Mouse (Mus musculus): ENCODE data around the gene Cntrob. TPM values are rescaled to one million over a fixed set of nuclear protein-coding genes. Genes with fewer than 3 reads are reported as not detected.
"Not testable (repeated sequence)": the region's sequence is repeated elsewhere in the genome, so short reads cannot be mapped to it uniquely, and the experiment has no call there.

Gene Cntrob
- total RNA-seq, 2 experiments from 2014 or later: 13.4 to 16.1 TPM

DNA sequence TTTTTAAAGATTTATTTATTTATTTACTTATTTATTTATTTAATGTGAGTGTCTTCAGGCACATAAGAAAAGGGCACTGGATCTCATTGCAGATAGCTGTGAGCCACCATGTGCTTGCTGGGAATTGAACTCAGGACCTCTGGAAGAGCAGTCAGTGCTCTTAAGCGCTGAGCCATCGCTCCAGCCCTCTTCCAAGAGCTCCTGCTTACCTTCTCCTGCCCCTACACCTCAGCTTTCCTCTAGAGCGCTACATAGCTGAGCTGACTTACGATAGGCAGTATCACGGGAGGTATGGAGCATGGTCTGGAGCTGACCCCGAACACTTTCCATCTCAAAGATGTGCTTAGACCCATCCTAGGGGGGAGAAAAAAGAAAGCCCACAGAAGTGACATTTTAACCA is 2.0 kb downstream of the Cntrob start:
- intact Hi-C loops (cut with DNase I): loop anchor here (5.0 kb wide), 1 partner anchor 54 kb away; no protein-coding TSS in a partner anchor
- DNase-seq (ENCODE audit: low spot score in 2 of 2): no peak

DNA sequence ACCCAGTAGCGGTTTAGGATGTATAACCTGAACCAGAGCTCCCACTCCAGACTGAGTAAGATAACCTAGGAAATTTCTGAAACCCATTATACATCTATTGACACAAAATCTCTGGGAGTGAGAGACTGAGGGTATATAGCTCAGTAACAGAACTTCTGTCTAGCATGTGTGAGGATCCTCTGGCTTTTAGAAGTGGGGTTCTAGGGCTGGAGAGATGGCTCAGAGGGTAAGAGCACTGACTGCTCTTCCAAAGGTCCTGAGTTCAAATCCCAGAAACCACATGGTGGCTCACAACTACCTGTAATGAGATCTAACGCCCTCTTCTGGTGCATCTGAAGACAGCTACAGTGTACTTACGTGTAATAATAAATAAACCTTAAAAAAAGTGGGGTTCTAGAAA is 5.6 kb downstream of the Cntrob start:
- intact Hi-C loops (cut with DNase I); DNase-seq (ENCODE audit: low spot score in 2 of 2): not testable (repeated sequence)

DNA sequence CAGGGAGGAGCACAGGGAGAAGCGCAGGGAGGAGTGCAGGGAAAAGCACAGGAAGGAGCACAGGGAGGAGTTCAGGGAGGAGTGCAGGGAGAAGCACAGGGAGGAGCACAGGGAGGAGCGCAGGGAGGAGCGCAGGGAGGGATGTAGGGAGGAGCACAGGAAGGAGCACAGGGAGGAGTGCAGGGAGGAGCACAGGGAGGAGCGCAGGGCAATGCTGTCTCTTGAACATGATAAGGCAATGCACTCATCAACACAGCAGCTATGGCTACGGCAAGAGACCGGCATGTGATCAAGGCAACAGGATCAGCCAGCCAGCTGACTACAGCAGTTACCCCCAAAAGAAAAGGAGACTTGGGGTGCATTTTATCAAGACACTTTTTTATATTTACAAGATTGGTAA is 7.2 kb downstream of the Cntrob start:
- intact Hi-C loops (cut with DNase I): no loop called here
- no peak for DNase-seq (ENCODE audit: low spot score in 2 of 2)

DNA sequence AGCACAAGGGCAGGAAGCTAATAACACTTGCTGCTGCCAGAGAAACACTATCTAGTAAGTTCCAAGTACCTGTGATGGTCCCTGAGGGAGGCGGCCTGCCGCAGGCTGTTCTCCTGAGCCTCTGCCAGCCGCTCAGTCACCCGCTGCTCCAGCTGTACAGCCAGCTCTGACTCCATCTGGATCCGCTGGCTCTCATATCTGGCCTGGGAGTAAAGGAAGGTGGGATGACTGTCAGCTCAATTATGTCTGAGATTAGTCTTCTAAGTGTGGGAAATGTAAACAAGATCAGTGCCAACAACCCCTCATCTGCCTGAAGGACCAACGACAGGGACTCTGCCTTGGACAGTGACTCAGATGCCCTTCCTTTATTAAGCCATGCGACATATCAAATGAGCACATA is 12.3 kb downstream of the Cntrob start:
- intact Hi-C loops (cut with DNase I): no loop called here
- no peak for DNase-seq (ENCODE audit: low spot score in 2 of 2)

DNA sequence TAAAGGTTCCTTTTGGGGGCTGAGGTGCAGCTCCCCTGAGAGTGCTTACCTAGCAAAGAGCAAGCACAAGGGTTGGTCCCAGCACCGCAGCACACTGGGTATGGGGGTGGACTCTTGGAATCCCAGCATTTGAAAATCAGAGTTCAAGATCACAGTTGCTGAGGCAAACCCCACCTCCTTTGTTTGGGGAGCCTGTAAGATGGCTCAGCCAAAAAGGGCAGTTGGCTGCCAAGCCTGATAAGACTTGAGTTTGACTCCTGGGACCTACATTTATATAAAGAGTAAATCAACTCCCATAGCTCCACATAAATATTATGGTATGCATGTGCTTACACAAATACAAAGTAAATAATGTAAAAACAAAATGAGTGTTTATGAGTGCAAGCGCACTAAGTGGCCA is 17.5 kb downstream of the Cntrob start:
- intact Hi-C loops (cut with DNase I): no loop called here
- DNase-seq (ENCODE audit: low spot score in 2 of 2): no peak

DNA sequence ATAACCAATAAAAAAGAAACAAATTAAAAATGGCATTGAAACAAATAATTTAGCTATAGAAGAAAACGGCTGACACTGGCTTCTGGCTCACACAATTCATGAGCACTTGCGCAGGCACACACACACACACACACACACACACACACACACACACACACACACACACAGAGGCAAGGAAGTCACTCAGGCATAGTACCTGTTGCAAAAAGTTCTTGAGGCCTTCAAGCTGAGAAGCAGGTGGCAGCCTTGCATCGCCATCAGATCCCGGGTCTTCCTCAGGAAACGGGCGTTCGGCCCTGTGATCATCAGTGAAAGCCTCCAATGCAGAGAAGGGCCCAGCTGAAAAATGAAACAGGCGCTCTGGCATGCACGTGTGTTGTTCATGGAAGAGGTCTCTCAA is 18.3 kb downstream of the Cntrob start:
- no peak for DNase-seq (ENCODE audit: low spot score in 2 of 2)
- intact Hi-C loops (cut with DNase I): no loop called here

DNA sequence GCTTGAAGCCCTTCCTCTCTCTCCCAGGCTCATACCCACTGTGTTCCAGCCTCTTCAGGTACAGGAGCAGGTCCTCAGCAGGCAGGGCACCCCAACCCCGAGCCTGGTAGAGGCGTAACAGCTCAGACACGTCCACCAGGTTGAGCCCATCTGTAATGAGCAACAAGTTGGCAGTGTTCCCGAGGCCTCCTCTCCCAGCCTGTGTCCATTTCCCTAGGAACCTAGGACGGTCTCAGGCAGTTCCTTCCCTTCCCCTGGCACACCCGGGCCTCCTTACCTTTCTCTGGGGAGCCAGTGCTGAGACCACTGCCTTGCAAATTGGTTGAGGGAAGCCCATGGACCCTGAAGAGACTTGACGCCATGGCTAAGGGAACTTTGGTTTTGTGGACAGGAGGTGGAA is 20.8 kb downstream of the Cntrob start:
- DNase-seq (ENCODE audit: low spot score in 2 of 2): no peak
- intact Hi-C loops (cut with DNase I): no loop called here

DNA sequence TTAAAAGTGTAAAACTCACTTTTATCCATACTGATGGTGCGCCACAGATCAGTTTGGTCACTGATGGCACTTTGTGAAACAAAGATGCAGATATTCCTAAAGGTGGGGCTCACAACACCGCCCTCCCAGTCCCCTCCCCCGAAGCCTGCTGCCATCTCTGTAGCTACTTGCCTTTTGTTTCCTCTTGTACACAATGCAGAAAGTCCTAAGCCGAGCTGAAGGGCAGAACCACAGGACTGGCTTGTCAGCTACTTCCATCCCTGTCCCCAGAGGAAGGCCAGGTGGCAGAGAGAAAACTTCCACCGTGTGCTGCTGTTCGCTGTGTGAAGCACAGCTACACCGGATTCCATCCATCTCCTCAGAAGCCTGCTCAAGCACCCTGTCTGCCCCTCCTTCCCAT is 25.3 kb downstream of the Cntrob start:
- intact Hi-C loops (cut with DNase I): no loop called here
- no peak for DNase-seq (ENCODE audit: low spot score in 2 of 2)

DNA sequence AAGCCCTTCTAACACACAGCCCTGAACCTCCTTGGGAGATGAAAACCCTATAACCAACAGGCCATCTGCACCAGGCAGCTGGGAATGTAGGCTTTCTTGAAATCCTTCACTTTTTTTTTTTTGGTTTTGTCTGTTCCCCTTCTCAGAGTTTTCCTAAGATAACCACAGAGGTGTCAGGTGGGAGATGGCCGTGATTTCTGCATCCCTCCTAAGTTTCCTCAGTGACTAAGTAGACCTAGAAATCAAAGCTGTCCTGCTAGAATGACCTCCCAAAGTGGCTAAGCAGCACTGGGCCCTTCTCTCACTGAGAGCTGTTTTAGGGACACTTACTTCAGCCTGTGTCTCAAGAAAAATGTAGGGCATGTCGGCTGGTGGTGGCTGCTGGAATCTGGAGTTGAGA is 25.8 kb downstream of the Cntrob start:
- intact Hi-C loops (cut with DNase I): no loop called here
- no peak for DNase-seq (ENCODE audit: low spot score in 2 of 2)

DNA sequence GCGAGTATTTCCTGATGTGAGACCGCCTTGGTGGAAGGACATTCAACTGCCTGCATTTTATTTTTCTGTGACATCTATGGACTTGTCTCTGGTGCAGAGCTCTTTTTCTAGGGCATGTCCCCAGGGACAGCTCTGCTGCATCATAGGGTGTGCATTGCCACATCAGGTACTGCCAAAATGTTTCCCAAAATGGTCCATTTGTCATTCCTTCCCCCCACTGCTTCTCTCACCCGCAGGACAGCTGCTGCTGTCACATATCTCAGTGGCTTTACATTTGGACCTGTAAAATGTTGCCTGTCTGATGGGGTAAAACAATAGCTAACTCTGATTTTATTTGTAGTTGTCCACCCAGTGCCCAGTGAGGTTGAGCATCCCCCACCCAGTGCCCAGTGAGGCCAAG is 28.3 kb downstream of the Cntrob start:
- intact Hi-C loops (cut with DNase I): no loop called here
- no peak for DNase-seq (ENCODE audit: low spot score in 2 of 2)

DNA sequence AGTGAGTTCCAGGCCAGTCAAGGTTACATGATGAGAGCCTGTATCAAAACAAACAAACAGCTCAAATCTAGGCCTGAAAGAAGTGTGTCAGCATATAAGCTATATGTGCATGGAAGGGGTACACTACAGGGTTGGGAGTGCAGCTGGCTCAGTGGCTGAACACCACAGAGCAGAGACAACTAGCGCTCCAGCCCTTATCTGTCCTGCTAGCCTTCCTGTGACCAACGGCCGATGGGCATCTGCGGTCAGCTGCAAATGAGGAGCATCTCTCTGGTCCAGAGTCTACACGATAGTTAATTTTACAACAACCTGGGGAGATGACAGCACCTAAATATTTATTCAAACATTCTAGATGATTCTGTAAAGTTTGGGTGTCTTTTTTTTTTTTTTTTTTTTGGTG is 32.5 kb downstream of the Cntrob start:
- intact Hi-C loops (cut with DNase I): no loop called here
- DNase-seq (ENCODE audit: low spot score in 2 of 2): no peak

DNA sequence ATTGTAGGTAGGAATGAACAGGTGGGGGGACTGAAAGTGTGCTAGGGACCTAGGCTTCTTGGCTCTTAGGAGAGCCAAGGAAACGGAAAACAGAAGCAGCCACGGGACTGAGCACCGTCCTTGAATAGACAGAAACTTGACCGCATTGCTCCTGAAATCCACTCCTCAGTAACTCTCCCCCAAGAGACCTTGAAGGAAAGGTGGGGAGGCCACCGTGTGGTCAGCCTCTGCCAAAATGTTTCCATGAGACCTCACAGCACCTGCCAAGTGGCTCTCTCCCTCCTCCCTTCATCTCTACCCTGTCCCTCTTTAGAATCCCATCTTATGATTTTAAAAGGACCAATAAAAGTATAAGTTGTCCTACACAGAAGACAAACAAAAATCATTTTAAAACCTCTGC is 46.3 kb downstream of the Cntrob start:
- intact Hi-C loops (cut with DNase I): no loop called here

DNA sequence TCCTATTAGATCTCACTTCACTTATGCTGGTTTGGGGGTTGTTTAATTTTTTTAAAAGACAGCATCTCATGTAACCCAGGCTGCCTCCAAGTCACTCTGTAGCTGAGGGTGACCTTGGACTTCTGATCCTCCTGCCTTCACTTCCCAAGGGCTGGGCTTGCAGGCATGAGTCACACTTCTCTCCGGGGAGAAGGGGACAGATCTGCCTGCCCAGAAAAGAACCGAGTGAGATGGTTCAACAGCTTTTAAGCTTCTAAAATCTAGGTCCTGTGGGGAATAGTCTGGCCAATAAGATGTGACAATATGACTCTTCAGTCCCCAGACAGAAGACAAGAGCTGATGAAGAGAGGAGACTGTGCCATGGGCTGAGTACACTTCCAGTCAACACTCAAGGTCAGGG is 47.5 kb downstream of the Cntrob start:
- DNase-seq (ENCODE audit: low spot score in 2 of 2): no peak

More for the DNA sequence above, 46.3 kb downstream of the Cntrob start:
- no peak for DNase-seq (ENCODE audit: low spot score in 2 of 2)

DNA sequence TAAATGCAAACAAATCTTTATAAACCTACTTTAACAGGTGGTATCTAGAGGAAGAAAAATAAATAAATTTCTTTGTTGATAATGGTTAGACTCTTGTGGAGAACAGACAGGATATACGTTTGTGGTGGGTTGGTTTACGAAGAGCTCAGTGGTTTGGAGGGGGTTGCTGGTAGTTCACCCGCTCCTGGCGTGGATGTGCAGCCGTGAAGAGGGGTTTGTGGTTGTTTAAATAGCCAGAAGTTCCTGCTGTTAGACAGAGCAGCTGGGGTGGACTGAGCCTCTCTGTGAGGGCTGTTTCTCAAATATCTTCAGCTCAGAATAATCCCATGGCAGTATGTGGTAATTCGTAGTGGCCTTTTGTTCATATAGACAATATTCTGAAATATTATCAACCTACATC is 47.9 kb downstream of the Cntrob start:
- DNase-seq (ENCODE audit: low spot score in 2 of 2): no peak
- intact Hi-C loops (cut with DNase I): no loop called here

More for the DNA sequence above, 47.5 kb downstream of the Cntrob start:
- intact Hi-C loops (cut with DNase I): no loop called here

DNA sequence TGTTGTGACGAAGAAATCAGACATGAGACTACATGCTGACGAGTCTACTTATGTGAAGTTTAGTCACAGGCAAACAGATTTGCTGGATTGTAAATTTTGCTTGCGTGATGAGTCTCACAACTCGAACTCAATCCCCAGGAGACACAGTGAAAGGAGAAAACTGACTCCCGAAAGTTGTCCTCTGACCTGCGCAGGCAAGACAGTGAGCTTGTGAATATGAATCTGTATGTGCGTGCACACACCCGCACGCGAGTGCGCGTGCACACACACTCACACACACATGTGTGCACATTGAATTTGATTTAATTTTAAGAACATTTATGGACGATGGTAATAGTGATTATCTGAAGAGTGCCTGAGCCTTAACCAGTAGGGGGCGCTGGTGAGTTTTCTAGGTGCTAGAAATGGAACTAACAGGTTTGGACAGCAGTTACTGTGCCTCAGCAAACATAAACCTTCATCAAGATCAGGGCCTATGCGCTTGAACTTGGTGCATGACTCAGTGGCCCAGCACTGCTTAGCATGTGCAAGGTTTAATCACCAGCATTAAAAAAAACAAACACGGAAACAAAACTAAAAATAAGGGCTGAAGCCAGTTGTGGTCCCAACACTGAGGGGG is 51.3 kb downstream of the Cntrob start:
- DNase-seq (ENCODE audit: low spot score in 2 of 2): peak; percentile 77 to 84
- intact Hi-C loops (cut with DNase I): no loop called here

DNA sequence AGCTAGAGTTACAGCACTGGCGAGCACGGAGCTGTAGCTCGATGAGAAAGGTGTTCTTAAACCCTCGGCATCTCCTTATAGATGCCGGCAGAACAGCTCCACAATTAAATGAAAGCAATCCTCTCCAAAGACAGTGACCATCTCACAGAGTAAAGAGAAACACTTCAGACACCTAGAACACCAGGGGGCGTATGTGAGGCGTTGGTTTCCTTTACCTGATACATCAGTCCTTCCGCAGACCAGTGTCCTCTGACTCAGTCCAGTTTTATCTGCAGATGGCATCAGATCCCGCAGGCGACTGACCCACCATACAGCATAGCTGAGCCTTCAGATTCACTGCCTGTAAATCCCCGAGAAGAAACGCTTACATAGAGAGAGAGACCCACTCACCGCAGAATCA is 54.0 kb downstream of the Cntrob start:
- intact Hi-C loops (cut with DNase I): loop anchor here (2.0 to 5.0 kb wide), 3 partner anchors 53 to 243 kb away; partner anchors contain the start of genes Cntrob and Trappc1

DNA sequence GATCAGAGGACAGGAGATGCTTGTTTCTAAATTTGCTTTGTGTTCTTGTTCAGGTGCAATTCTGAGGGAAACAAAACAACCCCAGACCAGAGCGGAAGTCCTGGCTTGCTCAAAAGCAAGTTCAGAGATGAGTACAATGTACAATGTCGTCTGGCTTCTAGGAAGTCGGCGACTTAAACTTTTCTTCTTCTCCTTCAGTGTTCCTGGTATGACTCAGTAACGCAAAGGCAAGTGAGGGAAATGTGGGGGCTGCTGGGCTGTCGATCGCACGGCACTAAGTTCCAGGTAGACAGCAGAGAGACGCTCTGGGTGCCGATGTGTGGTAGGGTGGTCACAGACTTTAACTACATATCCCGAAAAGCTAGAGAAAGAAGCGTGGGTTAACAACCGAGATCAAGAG is 55.5 kb downstream of the Cntrob start:
- no peak for DNase-seq (ENCODE audit: low spot score in 2 of 2)
- intact Hi-C loops (cut with DNase I): loop anchor here (2.0 to 5.0 kb wide), 3 partner anchors 54 to 244 kb away; partner anchors contain the start of genes Cntrob and Trappc1

More for the DNA sequence above, 54.0 kb downstream of the Cntrob start:
- peak; percentile 60 to 83 for DNase-seq (ENCODE audit: low spot score in 2 of 2)

DNA sequence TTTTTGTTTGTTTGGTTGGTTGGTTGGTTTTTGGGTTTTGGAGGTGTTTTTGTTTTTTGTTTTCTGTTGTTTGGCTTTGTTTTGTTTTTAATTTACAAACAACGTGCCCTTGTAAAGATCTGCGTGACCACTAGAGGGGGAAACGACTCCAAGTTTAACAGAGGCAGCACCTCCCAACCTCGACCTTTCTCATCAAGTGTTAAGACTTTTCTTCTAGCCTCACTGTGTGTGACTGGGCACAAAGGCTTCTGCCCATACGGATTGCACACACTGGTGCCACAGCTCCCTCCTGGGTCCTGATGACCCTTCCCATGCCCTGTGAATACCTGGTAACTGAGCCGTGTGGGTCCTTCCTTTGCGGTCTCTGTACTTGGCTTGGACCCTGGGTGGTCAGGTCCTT is 56.2 kb downstream of the Cntrob start:
- DNase-seq (ENCODE audit: low spot score in 2 of 2): no peak
- intact Hi-C loops (cut with DNase I): loop anchor here (5.0 kb wide), 2 partner anchors 55 to 245 kb away; partner anchors contain the start of genes Cntrob and Trappc1

DNA sequence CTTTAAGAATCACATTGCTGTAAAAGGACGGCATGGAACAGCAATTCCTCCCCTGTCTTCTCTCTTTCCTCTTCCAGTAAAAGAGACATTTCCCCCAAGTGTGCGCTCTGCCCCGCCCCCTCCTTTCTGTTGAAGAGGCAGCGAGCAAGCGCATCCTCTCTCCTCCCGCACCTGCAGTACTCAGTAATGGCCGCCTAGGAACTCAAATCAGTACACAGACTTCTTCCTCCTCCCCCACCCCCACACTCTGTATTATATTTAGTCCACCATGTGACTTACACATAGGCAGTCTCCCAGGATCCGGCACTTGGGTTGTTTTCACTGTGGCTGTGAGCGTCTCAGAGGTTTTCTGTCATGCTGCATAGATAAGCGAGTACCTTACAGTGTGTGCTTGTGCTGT is 57.3 kb downstream of the Cntrob start:
- peak; percentile 87 to 97 for DNase-seq (ENCODE audit: low spot score in 2 of 2)
- intact Hi-C loops (cut with DNase I): loop anchor here (5.0 kb wide), 2 partner anchors 56 to 246 kb away; partner anchors contain the start of genes Cntrob and Trappc1

DNA sequence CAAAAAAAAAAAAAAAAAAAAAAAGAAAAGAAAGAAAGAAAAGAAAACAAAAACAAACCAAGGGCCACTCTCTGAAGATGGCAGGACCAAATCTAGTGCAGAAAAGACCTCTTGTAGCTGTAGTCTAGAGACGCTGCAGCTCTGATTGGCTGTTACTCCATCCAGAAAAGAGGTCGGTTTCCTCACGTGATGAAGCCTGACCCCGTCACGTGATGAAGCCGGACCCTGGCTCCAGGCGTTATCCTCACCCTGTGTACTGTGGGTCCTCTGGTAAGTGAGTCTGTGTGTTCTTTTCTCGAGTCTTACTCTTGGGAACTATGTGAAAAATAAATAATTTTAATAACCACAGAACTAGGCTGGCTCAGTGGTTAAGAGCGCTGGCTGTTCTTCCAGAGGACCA is 58.2 kb downstream of the Cntrob start:
- DNase-seq (ENCODE audit: low spot score in 2 of 2): no peak
- intact Hi-C loops (cut with DNase I): loop anchor here (5.0 kb wide), 2 partner anchors 57 to 247 kb away; partner anchors contain the start of genes Cntrob and Trappc1

DNA sequence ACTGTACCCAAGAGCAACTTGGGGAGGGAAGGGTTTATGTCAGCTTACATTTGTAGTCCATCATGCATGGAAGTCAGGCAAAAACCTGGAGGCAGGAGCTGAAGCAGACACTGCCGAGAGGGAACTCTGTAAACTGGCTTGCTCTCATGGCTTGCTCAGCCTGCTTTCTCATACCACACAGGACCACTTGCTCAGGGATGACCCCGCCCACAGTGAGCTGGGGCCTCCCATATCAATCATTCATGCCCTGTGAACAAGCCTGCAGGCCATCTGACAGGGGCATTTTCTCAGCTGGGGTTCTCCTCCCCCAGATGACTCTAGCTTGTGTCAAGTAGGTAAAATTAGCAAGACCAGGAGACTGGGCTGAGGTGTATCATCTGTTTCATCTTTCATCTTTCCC is 59.3 kb downstream of the Cntrob start:
- intact Hi-C loops (cut with DNase I): no loop called here

More for the DNA sequence above, 59.3 kb downstream of the Cntrob start:
- no peak for DNase-seq (ENCODE audit: low spot score in 2 of 2)
